Mouse (Mus musculus) kidney, postnatal 4 days (tissue): Measurements from ENCODE around the gene Pgam2.

Source experiments
- DNase-seq, 2 experiments: peaks; one replicate each; pipeline ENCODE4 v3.0.0; 2021; ENCODE audit warnings: mixed read lengths in 2 of 2

Gene Pgam2

DNA sequence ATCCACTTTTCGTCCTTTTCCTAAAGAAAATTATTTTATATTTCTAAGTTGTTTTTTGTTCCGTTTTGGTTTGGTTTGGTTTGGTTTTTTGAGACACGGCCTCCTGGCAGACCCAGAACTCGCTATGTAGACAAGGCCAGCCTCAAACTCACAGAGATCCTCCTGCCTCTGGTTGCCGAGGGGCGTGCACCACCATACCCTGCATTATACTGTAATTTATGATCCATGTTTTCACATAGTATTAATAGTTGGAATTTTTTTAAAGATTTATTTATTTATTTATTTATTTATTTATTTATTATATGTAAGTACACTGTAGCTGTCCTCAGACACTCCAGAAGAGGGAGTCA, 40.9 kb downstream of the Pgam2 start:
- DNase-seq: no peak

DNA sequence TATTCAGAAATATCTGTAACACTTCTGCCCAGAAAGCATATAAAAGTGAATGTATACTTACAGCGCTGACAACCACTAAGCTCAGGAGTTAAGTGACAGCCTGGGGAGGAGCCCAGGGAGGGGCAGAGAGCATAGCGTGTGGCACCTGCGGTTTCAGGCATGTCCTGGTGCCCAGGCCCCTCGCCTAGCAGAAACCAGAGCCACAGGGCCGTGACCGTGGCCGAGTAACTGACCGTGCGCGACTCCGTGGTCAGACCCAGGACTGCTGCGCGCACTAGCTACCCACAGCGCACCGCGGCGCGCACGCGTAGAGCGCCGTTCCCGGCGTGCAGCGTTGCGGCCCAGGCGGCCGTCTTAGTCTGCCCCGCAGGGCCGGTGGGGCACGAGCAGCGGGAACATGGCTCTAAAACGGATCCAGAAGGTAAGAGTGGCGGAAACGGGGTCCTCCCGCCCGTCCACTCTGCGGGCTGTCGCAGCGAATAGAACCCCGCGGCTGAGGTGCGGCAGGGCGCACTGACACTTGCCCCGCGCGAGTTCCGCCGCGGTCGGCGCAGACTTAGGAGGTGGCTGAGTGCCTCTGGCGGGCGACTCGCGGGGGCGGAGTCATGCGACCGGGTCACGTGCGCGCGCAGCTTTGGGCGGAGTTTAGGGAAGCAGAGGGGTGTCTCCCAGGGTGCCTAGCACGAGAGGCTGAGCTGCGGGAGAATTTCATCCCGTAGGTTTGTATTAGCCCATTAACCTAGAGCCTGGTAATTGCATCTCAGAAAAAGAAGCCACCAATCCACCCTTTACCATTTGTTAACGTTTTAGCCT, 41.5 kb downstream of the Pgam2 start, which contains the start of gene Urgcp:
Gene Urgcp (minus strand): TSS at position 557 of the 813 bp plus-strand sequence.
- peak; percentile 96 to 97 for DNase-seq

DNA sequence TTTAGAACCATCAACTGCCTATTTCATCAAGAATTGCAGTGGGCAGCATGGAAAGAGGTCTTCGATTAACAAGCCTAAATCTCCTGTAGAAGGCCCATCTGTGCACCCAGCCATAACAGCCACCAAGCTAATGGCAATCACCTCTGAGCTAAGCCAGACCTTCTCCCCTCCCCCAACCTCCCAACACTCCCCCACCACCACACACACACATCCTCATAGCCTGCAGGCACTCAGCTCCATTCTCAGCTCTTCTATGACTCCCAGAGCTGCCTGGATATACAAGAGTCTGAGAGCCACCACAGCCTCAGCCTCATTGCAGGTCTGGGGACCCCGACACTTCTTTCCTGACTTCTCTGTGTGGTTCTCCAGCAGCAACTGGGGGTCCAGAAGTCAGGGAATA, 49.8 kb downstream of the Pgam2 start:
- no peak for DNase-seq
